Mouse (Mus musculus): Measurements from ENCODE around the gene Acap3.

DNA sequence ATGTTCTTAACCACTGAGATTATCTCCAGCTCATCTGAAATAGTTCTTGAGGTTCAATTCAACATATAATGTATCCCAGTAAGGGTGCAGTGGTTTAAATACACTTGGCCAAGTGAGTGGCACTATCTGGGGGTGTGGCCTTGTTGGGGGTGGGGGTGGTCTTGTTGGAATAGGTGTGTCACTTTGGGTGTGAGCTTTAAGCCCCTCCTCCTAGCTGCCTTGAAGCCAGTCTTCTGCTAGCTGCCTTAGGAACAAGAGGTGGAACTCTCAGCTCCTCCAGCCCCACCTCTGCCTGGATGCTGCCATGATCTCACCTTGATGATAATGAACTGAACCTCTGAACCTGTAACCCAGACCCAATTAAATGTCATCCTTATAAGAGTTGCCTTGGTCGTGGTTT is 40.4 kb downstream of the Acap3 start:
- TF ChIP-seq GATA1 (IDR thresholded peaks at IDR 0.05; ENCODE audit: low read length) (no peak), TAL1 (IDR thresholded peaks at IDR 0.05; ENCODE audit: low read length) (no peak)
